Mouse (Mus musculus): ENCODE measurements around the gene Gfm1. TPM values are rescaled to one million over a fixed set of nuclear protein-coding genes. Genes with fewer than 3 reads are reported as not detected.

The Gfm1 gene
- polyA plus RNA-seq, 1 experiment from 2014 or later, result 34.0 TPM

GRCm38 (mm10) chr3:67463001-67463400 is 33.1 kb downstream of the Gfm1 start:
- peak overlapping the region; percentile 54 for H3K4me3 ChIP-seq (ENCODE audit: low read length)
- no peaks in the 10 kb centered on the region for H3K9me3 ChIP-seq (ENCODE audit: control insufficient read depth, low read length)
- no peak for ATAC-seq
- 4% methylated on average over 12 of the region's 12 CpGs for WGBS
- peak overlapping the region; percentile 73 for H3K4me2 ChIP-seq (ENCODE audit: low read length)
- H3K27me3 ChIP-seq (replicated peaks; ENCODE audit: control insufficient read depth, insufficient read depth, low read length), result no peaks in the 10 kb centered on the region
- peak overlapping the region; percentile 75 for H3K9ac ChIP-seq (ENCODE audit: low read depth, low read length)
- peaks cover 3% of the 10 kb centered on the region; the same call in 1 of the 2 replicates for H3K4me1 ChIP-seq (ENCODE audit: control insufficient read depth, insufficient read depth, low read depth, low read length)
- H3K27ac ChIP-seq (ENCODE audit: low read depth, low read length), result peak overlapping the region; percentile 76
- H3K36me3 ChIP-seq (ENCODE audit: control insufficient read depth, insufficient read depth, low read length), result peaks cover 13% of the 10 kb centered on the region

DNA sequence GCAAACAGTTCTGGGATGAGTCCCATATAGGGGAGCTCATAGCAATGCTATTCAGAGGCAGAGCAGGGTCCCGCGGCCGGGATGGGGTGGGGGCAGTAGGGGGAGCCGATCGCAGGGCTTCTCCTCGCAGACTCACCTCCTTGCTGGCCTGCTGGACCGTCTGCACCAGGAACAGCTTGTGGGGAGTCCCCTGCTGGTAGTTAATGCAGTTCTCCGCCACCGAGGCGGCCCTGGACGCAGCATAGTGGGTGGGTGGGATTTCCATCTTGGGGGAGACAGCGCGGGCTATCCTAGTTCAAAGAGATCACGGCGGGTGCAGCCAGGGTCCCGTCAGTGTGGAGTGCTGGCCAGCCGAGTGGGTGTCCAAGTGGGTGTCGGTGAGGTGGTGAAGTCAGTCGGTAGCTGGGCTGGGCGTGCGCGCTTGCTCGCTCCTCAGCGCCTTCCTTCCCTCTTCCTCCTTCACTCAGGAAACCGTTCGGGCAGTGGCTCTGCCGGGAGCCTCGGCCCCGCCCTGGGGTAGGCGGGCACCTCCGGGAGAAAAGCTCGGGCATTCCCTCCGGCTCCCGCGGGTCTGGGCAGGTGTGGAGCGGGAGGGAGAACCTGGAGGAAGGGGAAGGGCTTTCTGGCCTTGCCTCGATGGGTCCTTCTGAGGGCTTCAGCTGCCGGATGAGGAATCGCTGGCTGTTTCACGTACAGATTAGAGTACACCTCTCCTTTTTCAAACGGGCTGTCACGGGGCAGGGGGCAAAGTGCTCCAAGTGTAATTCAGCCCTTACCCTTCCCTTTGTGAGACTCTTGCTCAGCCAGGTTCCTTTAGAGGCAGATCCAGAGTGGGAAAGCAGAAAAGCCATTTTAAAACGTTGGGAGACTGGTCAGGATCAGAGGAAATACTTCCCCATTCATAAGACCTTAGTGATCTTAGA is 33.8 kb downstream of the Gfm1 start, which contains the start of gene Lxn:
Lxn (minus strand) TSS at position 477 of the 923 bp plus-strand sequence.
- peak within 1 kb of the TSS; percentile 73 for H3K4me2 ChIP-seq (ENCODE audit: low read length)
- peaks cover 14% of the 10 kb centered on the region for H3K36me3 ChIP-seq (ENCODE audit: control insufficient read depth, insufficient read depth, low read length)
- peak within 1 kb of the TSS; percentile 76 for H3K27ac ChIP-seq (ENCODE audit: low read depth, low read length)
- peak within 1 kb of the TSS; percentile 75 for H3K9ac ChIP-seq (ENCODE audit: low read depth, low read length)
- peaks cover 3% of the 10 kb centered on the region; the same call in 1 of the 2 replicates for H3K4me1 ChIP-seq (ENCODE audit: control insufficient read depth, insufficient read depth, low read depth, low read length)
- no peaks in the 10 kb centered on the region for H3K9me3 ChIP-seq (ENCODE audit: control insufficient read depth, low read length)
- H3K27me3 ChIP-seq (replicated peaks; ENCODE audit: control insufficient read depth, insufficient read depth, low read length), result no peaks in the 10 kb centered on the region
- H3K4me3 ChIP-seq (ENCODE audit: low read length), result peak within 1 kb of the TSS; percentile 54
- peak; percentile 92 for ATAC-seq
- WGBS, result 1% methylated on average over 43 of the region's 43 CpGs

GRCm38 (mm10) chr3:67466576-67466975 is 36.7 kb downstream of the Gfm1 start:
- Histone ChIP-seq H3K27me3 (replicated peaks; ENCODE audit: control insufficient read depth, insufficient read depth, low read length) (no peaks in the 10 kb centered on the region), H3K9ac (ENCODE audit: low read depth, low read length) (no peak overlapping the region), H3K4me2 (ENCODE audit: low read length) (no peak overlapping the region), H3K4me1 (ENCODE audit: control insufficient read depth, insufficient read depth, low read depth, low read length) (peaks cover 3% of the 10 kb centered on the region; the same call in 1 of the 2 replicates), H3K36me3 (ENCODE audit: control insufficient read depth, insufficient read depth, low read length) (peaks cover 10% of the 10 kb centered on the region), H3K9me3 (ENCODE audit: control insufficient read depth, low read length) (no peaks in the 10 kb centered on the region), H3K4me3 (ENCODE audit: low read length) (no peak overlapping the region), H3K27ac (ENCODE audit: low read depth, low read length) (no peak overlapping the region)
- WGBS, result 87% methylated on average over 5 of the region's 5 CpGs
- no peak for ATAC-seq

- no peak for ATAC-seq
- Histone ChIP-seq H3K4me3 (ENCODE audit: low read length) (no peak overlapping the region), H3K9me3 (ENCODE audit: control insufficient read depth, low read length) (no peaks in the 10 kb centered on the region), H3K27me3 (replicated peaks; ENCODE audit: control insufficient read depth, insufficient read depth, low read length) (no peaks in the 10 kb centered on the region), H3K27ac (ENCODE audit: low read depth, low read length) (no peak overlapping the region), H3K36me3 (ENCODE audit: control insufficient read depth, insufficient read depth, low read length) (peaks cover 10% of the 10 kb centered on the region), H3K9ac (ENCODE audit: low read depth, low read length) (no peak overlapping the region), H3K4me1 (ENCODE audit: control insufficient read depth, insufficient read depth, low read depth, low read length) (peaks cover 3% of the 10 kb centered on the region; the same call in 1 of the 2 replicates), H3K4me2 (ENCODE audit: low read length) (no peak overlapping the region)
- 85% methylated on average over 2 of the region's 2 CpGs for WGBS
Observed at GRCm38 (mm10) chr3:67467281-67467680, 37.4 kb downstream of the Gfm1 start.

DNA sequence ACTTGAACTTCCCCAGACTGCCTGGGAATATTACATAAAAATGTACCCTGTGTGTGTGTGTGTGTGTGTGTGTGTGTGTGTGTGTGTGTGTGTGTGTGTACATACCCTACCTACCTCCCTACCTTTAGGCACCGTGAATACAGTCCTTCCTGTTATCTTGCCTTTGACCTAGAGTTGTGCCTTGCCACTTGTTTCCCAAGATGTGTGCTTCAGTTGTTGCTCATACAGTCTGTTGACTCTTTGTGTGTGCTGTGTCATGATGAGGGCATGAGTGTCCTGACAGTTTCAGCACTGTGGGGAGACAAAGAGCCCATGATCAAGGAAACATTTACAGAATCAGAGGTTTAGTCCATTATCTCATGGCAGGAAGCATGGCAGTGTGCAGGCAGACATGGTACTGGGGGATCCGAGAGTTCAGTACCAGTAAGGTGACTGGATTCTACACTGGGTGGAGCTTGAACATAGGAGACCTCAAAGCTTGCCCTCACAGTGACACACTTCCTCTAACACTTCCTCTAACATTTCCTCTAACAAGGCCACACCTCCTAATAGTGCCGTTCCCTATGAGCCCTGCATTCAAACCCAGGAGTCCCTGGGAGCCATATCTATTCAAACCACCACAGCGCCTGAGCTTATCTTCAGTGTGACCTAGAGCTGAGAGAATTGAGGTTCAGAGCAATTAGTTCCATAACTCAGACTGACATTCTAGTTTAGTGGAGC is 41.7 kb downstream of the Gfm1 start:
- Histone ChIP-seq H3K27ac (ENCODE audit: low read depth, low read length) (no peak overlapping the region), H3K4me1 (ENCODE audit: control insufficient read depth, insufficient read depth, low read depth, low read length) (no peaks in the 10 kb centered on the region), H3K9me3 (ENCODE audit: control insufficient read depth, low read length) (no peaks in the 10 kb centered on the region), H3K27me3 (replicated peaks; ENCODE audit: control insufficient read depth, insufficient read depth, low read length) (no peaks in the 10 kb centered on the region), H3K4me2 (ENCODE audit: low read length) (no peak overlapping the region), H3K9ac (ENCODE audit: low read depth, low read length) (no peak overlapping the region), H3K36me3 (ENCODE audit: control insufficient read depth, insufficient read depth, low read length) (peaks cover 23% of the 10 kb centered on the region), H3K4me3 (ENCODE audit: low read length) (no peak overlapping the region)
- WGBS, result 94% methylated on average over 4 of the region's 4 CpGs
- no peak for ATAC-seq

DNA sequence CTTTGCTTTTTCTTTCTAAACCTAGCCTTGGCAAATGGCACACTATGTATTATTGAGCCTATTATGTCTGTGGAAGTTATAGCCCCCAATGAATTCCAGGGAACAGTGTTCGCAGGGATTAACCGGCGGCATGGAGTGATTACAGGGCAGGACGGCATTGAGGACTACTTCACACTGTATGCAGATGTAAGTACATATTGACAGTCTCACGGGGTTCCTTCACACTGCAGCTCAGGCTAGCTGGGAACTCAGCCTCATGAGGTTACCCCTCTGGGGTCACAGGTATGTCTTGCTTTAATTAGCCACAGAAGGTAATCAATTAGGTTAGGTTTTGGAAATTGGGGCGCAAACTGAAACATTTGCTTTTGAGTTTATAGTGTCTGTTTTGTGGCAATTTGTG is 43.5 kb downstream of the Gfm1 start:
- ATAC-seq, result no peak
- no peak overlapping the region for H3K4me2 ChIP-seq (ENCODE audit: low read length)
- peaks cover 13% of the 10 kb centered on the region for H3K36me3 ChIP-seq (ENCODE audit: control insufficient read depth, insufficient read depth, low read length)
- H3K9ac ChIP-seq (ENCODE audit: low read depth, low read length), result no peak overlapping the region
- no peaks in the 10 kb centered on the region for H3K27me3 ChIP-seq (replicated peaks; ENCODE audit: control insufficient read depth, insufficient read depth, low read length)
- H3K4me1 ChIP-seq (ENCODE audit: control insufficient read depth, insufficient read depth, low read depth, low read length), result no peaks in the 10 kb centered on the region
- WGBS, result 85% methylated on average over 6 of the region's 6 CpGs
- no peaks in the 10 kb centered on the region for H3K9me3 ChIP-seq (ENCODE audit: control insufficient read depth, low read length)
- no peak overlapping the region for H3K4me3 ChIP-seq (ENCODE audit: low read length)
- no peak overlapping the region for H3K27ac ChIP-seq (ENCODE audit: low read depth, low read length)

DNA sequence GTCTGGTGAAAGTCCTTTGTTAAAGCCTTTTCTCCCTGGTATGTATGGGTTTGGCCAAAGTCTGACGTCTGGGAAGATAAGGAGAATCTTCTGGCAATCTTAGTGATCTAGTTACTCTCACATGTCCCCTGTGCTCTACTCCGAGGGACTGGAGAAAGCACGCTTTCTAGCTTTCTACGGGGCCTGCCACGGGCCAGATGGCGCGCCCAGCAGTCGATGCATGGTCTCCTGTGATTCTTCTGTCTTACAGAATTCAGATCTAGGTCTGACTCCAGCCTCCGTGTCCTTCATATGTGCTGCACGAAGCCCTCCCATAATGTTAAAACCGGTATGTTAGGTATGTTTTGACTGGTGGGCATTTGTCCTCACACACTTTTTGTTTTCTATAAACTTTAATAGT is 49.9 kb downstream of the Gfm1 start:
- Histone ChIP-seq H3K9ac (ENCODE audit: low read depth, low read length) (no peak overlapping the region), H3K4me2 (ENCODE audit: low read length) (no peak overlapping the region), H3K27me3 (replicated peaks; ENCODE audit: control insufficient read depth, insufficient read depth, low read length) (no peaks in the 10 kb centered on the region), H3K4me3 (ENCODE audit: low read length) (no peak overlapping the region), H3K4me1 (ENCODE audit: control insufficient read depth, insufficient read depth, low read depth, low read length) (no peaks in the 10 kb centered on the region), H3K9me3 (ENCODE audit: control insufficient read depth, low read length) (no peaks in the 10 kb centered on the region), H3K36me3 (ENCODE audit: control insufficient read depth, insufficient read depth, low read length) (peaks cover 9% of the 10 kb centered on the region; the same call in 1 of the 2 replicates), H3K27ac (ENCODE audit: low read depth, low read length) (no peak overlapping the region)
- ATAC-seq, result no peak
- WGBS, result 94% methylated on average over 11 of the region's 11 CpGs

DNA sequence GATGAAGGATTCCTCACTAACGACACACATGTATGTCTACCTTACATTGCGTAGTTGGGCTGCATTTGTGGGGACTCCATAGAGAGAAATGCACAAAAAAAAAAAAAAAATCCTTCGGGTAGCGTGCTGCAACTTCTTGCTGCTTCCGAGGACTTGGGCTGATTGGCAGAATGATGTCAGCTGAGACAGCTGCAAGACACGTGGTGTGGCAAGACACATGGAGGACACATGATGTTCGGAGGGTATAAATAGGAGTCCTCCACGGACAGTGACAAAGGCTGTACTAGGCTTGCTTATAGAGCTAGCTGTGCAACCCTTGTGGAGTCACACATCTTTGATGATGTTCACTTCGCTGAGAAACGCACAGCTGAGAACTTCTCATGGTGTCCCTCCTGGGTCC is 52.5 kb downstream of the Gfm1 start:
- Histone ChIP-seq H3K9me3 (ENCODE audit: control insufficient read depth, low read length) (no peaks in the 10 kb centered on the region), H3K36me3 (ENCODE audit: control insufficient read depth, insufficient read depth, low read length) (no peaks in the 10 kb centered on the region), H3K4me3 (ENCODE audit: low read length) (no peak overlapping the region), H3K4me1 (ENCODE audit: control insufficient read depth, insufficient read depth, low read depth, low read length) (no peaks in the 10 kb centered on the region), H3K9ac (ENCODE audit: low read depth, low read length) (no peak overlapping the region), H3K27ac (ENCODE audit: low read depth, low read length) (no peak overlapping the region), H3K27me3 (replicated peaks; ENCODE audit: control insufficient read depth, insufficient read depth, low read length) (no peaks in the 10 kb centered on the region), H3K4me2 (ENCODE audit: low read length) (no peak overlapping the region)
- 93% methylated on average over 10 of the region's 10 CpGs for WGBS
- ATAC-seq, result no peak

DNA sequence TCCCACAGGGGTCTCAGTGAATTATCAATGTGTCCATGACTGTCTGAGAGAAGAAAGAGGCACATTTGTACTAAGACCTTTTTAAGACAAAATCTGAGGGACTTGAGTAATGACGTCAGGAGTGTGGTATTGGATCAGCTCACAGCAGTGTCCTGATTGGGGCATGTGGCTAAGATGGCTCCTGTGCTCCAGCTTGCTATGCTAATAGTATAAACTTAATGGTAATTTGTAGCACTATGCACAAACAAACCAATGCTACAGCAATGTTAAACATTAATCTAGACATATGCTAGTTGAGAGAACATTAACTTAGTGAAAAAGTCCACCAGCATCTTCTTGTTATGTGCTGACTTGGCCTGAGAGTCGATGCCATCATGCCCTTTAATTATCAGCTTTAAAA is 55.3 kb downstream of the Gfm1 start:
- H3K9ac ChIP-seq (ENCODE audit: low read depth, low read length), result no peak overlapping the region
- no peaks in the 10 kb centered on the region for H3K36me3 ChIP-seq (ENCODE audit: control insufficient read depth, insufficient read depth, low read length)
- 82% methylated on average over 2 of the region's 2 CpGs for WGBS
- H3K9me3 ChIP-seq (ENCODE audit: control insufficient read depth, low read length), result no peaks in the 10 kb centered on the region
- no peak overlapping the region for H3K4me3 ChIP-seq (ENCODE audit: low read length)
- no peak overlapping the region for H3K4me2 ChIP-seq (ENCODE audit: low read length)
- no peak overlapping the region for H3K27ac ChIP-seq (ENCODE audit: low read depth, low read length)
- H3K27me3 ChIP-seq (replicated peaks; ENCODE audit: control insufficient read depth, insufficient read depth, low read length), result no peaks in the 10 kb centered on the region
- H3K4me1 ChIP-seq (ENCODE audit: control insufficient read depth, insufficient read depth, low read depth, low read length), result no peaks in the 10 kb centered on the region
- no peak for ATAC-seq

Measured in hindbrain, embryonic 16.5 days (tissue).